Mouse (Mus musculus) liver, embryonic 13.5 days (tissue): Measurements from ENCODE around the gene Olfr69. TPM values are rescaled to one million over a fixed set of nuclear protein-coding genes. Genes with fewer than 3 reads are reported as not detected.

Experiments
- polyA plus RNA-seq: library from polyadenylated mRNA; unstranded; fragments of >200 nt; fragmentation: Nextera tagmentation; extraction: Ambion mirVana; gene quantifications from 2 replicates; pipeline ENCODE4 v1.2.1, GENCODE M21; 2015

The Olfr69 gene
- polyA plus RNA-seq, 1 experiment from 2014 or later: not detected

Other genes with a start within 250 kb of the Olfr69 start
- gene Olfr612, start 228.9 kb downstream of the Olfr69 start, polyA plus RNA-seq: not detected in 2 replicates
- not detected in 2 replicates for gene Olfr613, start 223.5 kb downstream of the Olfr69 start, polyA plus RNA-seq
- not detected in 2 replicates for gene Olfr615, start 215.5 kb downstream of the Olfr69 start, polyA plus RNA-seq
- gene Olfr616, start 202.5 kb downstream of the Olfr69 start, polyA plus RNA-seq: not detected in 2 replicates
- gene Olfr617, start 198.5 kb downstream of the Olfr69 start, polyA plus RNA-seq: not detected in 2 replicates
- gene Olfr618, start 181.5 kb downstream of the Olfr69 start, polyA plus RNA-seq: not detected in 2 replicates
- gene Olfr619, start 171.0 kb downstream of the Olfr69 start, polyA plus RNA-seq: not detected in 2 replicates
- not detected in 2 replicates for gene Olfr620, start 159.1 kb downstream of the Olfr69 start, polyA plus RNA-seq
- gene Olfr622, start 128.9 kb downstream of the Olfr69 start, polyA plus RNA-seq: not detected in 2 replicates
- not detected in 2 replicates for gene Olfr623, start 107.9 kb downstream of the Olfr69 start, polyA plus RNA-seq
- 0.02 TPM in 1 of 2 replicates, not detected in the other for gene Olfr624, start 100.4 kb downstream of the Olfr69 start, polyA plus RNA-seq
- gene Olfr625-ps1, start 88.9 kb downstream of the Olfr69 start, polyA plus RNA-seq: not detected in 2 replicates
- not detected in 2 replicates for gene Olfr243, start 56.9 kb downstream of the Olfr69 start, polyA plus RNA-seq
- not detected in 2 replicates for gene Olfr628, start 41.2 kb downstream of the Olfr69 start, polyA plus RNA-seq
- gene Olfr629, start 26.7 kb downstream of the Olfr69 start, polyA plus RNA-seq: 0.08 and 0.17 TPM in 2 replicates
- not detected in 2 replicates for gene Olfr630, start 14.3 kb downstream of the Olfr69 start, polyA plus RNA-seq
- gene Olfr68, start 8.1 kb upstream of the Olfr69 start, polyA plus RNA-seq: not detected in 2 replicates
- gene Olfr67, start 20.2 kb upstream of the Olfr69 start, polyA plus RNA-seq: not detected in 2 replicates
- gene Hbb-bt, start 42.4 kb upstream of the Olfr69 start, polyA plus RNA-seq: 49,070 and 53,102 TPM in 2 replicates
- 91,050 and 104,119 TPM in 2 replicates for gene Hbb-bs, start 56.5 kb upstream of the Olfr69 start, polyA plus RNA-seq
- gene Hbb-bh2, start 68.9 kb upstream of the Olfr69 start, polyA plus RNA-seq: 0.32 and 0.36 TPM in 2 replicates
- gene Hbb-bh1, start 71.6 kb upstream of the Olfr69 start, polyA plus RNA-seq: 367 and 436 TPM in 2 replicates
- 3,309 and 4,306 TPM in 2 replicates for gene Hbb-y, start 81.6 kb upstream of the Olfr69 start, polyA plus RNA-seq
- not detected in 2 replicates for gene Olfr66, start 114.7 kb upstream of the Olfr69 start, polyA plus RNA-seq
- gene Olfr64, start 122.9 kb upstream of the Olfr69 start, polyA plus RNA-seq: not detected in 2 replicates
- gene Olfr65, start 131.9 kb upstream of the Olfr69 start, polyA plus RNA-seq: not detected in 2 replicates
- gene Olfr631, start 157.2 kb upstream of the Olfr69 start, polyA plus RNA-seq: 0.12 TPM in 1 of 2 replicates, not detected in the other
- 0.21 and 0.33 TPM in 2 replicates for gene Olfr632, start 162.8 kb upstream of the Olfr69 start, polyA plus RNA-seq
- not detected in 2 replicates for gene Olfr633, start 172.8 kb upstream of the Olfr69 start, polyA plus RNA-seq
- gene Olfr635, start 199.6 kb upstream of the Olfr69 start, polyA plus RNA-seq: not detected in 2 replicates
- not detected in 2 replicates for gene Olfr638, start 227.2 kb upstream of the Olfr69 start, polyA plus RNA-seq
- gene Olfr639, start 245.7 kb upstream of the Olfr69 start, polyA plus RNA-seq: not detected in 2 replicates